Mouse (Mus musculus): ENCODE data around the gene Abcd2. TPM values are rescaled to one million over a fixed set of nuclear protein-coding genes. Genes with fewer than 3 reads are reported as not detected.

The Abcd2 gene
- polyA plus RNA-seq (2012; rRNA removed) = 0.10 and 0.23 TPM in 2 replicates

DNA sequence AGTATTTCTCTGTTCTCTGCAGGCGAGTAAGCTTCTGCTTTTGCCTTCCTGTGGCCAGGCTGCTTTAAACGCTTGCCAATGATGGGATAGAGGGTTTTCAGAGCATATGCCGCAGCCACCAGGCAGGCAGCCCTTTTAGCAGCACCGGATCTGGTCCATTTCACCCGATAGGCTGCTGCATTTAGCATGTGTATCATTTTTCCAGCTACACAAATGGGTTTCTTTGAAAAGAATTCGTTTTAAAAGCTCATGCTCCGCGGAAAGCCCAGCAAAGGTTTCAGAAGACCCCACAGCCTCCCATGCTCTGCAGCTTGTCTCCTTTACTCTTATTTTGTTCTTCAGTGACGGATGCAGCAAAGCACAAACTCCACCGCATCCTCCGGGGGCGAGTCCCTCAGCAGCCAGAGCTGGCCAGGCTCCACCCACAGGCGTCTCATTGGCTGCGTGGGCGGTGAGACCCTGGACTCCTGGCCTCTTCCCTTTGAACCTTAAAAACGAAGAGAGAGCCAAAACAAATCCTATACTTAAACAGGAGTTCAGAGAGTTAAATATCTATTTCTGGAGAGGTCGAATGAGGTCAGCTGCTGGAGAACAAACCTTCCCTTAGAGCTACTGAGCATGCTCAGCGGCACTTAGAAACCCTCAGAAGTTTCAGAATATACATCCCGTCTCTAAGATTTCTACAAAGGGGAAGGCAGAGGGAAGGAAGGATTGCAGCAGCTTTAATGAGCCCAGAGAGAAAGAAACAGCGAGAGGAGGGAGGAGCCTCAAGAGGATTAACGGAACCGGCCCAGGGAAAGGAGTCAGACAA is at the start of gene Abcd2:
TSS of gene Abcd2 (minus strand) at position 388 of the 811 bp plus-strand sequence.

GRCm38 (mm10) chr15:91199256-91199905 is 7.8 kb upstream of the Abcd2 start, which contains the start of gene CN725425:
TSS of gene CN725425 (plus strand) at chr15:91199494.

Other genes starting within 250 kb of the Abcd2 start
- gene Kif21a, start 141.9 kb downstream of the Abcd2 start, polyA plus RNA-seq (2012; rRNA removed) = 1.5 TPM in 2 replicates
- not detected in 2 replicates for gene CN725425, start 7.7 kb upstream of the Abcd2 start, polyA plus RNA-seq (2012; rRNA removed)

Measured in stomach, adult 2 months (tissue).